Mouse (Mus musculus): ENCODE measurements around the gene Gsn. TPM values are rescaled to one million over a fixed set of nuclear protein-coding genes. Genes with fewer than 3 reads are reported as not detected.
A peak's percentile ranks its signal among the peaks of the same experiment; 100 is the strongest.

The Gsn gene
- polyA plus RNA-seq, 1 experiment: 166 TPM

DNA sequence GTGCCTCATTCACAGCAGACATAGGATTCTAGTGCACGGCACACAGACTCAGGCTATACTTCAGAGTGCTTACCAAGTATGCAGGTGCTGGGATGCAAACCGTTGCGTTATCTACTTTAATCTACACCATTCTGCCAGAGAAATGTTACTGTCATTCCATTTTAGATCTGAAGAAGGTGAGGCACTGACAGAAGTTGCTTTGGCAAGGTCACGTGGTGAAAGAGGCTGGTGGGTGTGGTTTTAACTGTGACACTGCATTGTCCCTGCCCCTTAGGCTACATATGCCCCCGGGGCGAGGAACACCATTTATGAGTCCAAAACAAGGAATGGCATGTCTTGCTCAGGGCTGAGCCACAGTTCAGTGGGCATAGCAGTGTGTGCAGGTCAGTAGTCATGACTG lies 16.7 kb downstream of the Gsn start:
- TF ChIP-seq CTCF (IDR thresholded peaks at IDR 0.05; ENCODE audit: control insufficient read depth, insufficient read depth, insufficient read length) (no peak), USF1 (IDR thresholded peaks at IDR 0.05; ENCODE audit: low read depth) (peak; percentile 81)
- Histone ChIP-seq H3K4me3 (ENCODE audit: insufficient read depth, poor library complexity, severe bottlenecking) (no peak overlapping the region), H3ac (ENCODE audit: control insufficient read depth, insufficient read length, low read depth) (no peak overlapping the region), H3K27me3 (ENCODE audit: control insufficient read depth, insufficient read depth, insufficient read length) (no peaks in the 10 kb centered on the region), H3K36me3 (ENCODE audit: control insufficient read depth, insufficient read depth) (peaks cover 9% of the 10 kb centered on the region), H3K79me2 (ENCODE audit: control insufficient read depth, insufficient read depth) (peaks cover 32% of the 10 kb centered on the region), H3K79me3 (ENCODE audit: low read depth) (peaks cover 1% of the 10 kb centered on the region)

DNA sequence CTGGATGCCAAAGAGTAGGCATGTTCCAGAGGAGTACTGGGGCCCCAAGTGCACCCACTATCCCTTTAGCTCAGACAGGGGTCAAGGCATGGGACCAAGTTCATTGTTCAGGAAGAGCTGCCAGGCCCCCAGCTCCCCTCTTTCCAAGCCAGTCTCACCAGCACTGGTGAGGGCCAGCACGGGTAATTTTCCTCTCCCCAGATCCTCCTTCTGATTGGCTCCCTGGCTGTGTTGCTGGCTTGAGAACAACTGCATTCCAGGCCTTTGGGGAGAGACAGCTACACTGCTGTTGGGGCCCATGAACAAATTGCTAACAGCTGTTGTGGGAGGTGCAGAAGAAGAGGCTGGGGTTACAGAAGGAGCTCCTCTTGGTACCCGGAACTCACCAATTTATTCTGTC lies 17.4 kb downstream of the Gsn start:
- H3ac ChIP-seq (ENCODE audit: control insufficient read depth, insufficient read length, low read depth): no peak overlapping the region
- H3K79me3 ChIP-seq (ENCODE audit: low read depth): peaks cover 1% of the 10 kb centered on the region
- H3K36me3 ChIP-seq (ENCODE audit: control insufficient read depth, insufficient read depth): peaks cover 9% of the 10 kb centered on the region
- no peak overlapping the region for H3K4me3 ChIP-seq (ENCODE audit: insufficient read depth, poor library complexity, severe bottlenecking)
- H3K79me2 ChIP-seq (ENCODE audit: control insufficient read depth, insufficient read depth): peaks cover 30% of the 10 kb centered on the region
- no peaks in the 10 kb centered on the region for H3K27me3 ChIP-seq (ENCODE audit: control insufficient read depth, insufficient read depth, insufficient read length)
- TF ChIP-seq FOSL1 (IDR thresholded peaks at IDR 0.05; ENCODE audit: insufficient read depth, low read length, poor library complexity, severe bottlenecking) (no peak), MAX (IDR thresholded peaks at IDR 0.05) (peak; percentile 42), USF1 (IDR thresholded peaks at IDR 0.05; ENCODE audit: low read depth) (no peak), CEBPB (IDR thresholded peaks at IDR 0.05; ENCODE audit: low read depth) (no peak), MYOG (IDR thresholded peaks at IDR 0.05; ENCODE audit: control insufficient read depth, extremely low read depth, insufficient read length) (no peak), MYOD1 (IDR thresholded peaks at IDR 0.05; ENCODE audit: control insufficient read depth, insufficient read length, low read depth) (peak; percentile 76), CTCF (IDR thresholded peaks at IDR 0.05; ENCODE audit: control insufficient read depth, insufficient read depth, insufficient read length) (no peak)

DNA sequence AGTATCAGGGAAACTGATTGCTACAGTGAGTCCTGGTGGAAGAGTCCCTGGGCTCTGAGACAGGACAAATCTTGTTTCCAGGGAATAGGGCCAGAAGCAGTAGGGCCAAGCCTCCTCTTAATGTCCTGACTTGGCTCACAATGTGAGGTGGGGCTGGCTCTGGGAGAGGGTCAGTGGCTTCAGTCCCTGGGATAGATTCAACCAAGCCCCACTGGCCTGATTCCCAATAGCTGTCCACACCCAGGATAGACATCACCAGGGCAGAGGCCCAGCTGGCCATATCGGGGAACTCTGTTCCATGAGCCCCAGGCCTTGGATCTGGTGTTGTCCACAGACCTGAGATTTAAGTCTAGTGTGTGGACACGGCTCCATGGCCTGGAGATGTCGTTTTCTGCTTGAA lies 21.5 kb downstream of the Gsn start:
- H3K27me3 ChIP-seq (ENCODE audit: control insufficient read depth, insufficient read depth, insufficient read length): no peaks in the 10 kb centered on the region
- TF ChIP-seq USF1 (IDR thresholded peaks at IDR 0.05; ENCODE audit: low read depth) (no peak), CEBPB (IDR thresholded peaks at IDR 0.05; ENCODE audit: low read depth) (no peak), CTCF (IDR thresholded peaks at IDR 0.05; ENCODE audit: control insufficient read depth, insufficient read depth, insufficient read length) (no peak), MAX (IDR thresholded peaks at IDR 0.05) (no peak), MYOD1 (IDR thresholded peaks at IDR 0.05; ENCODE audit: control insufficient read depth, insufficient read length, low read depth) (no peak), FOSL1 (IDR thresholded peaks at IDR 0.05; ENCODE audit: insufficient read depth, low read length, poor library complexity, severe bottlenecking) (no peak), MYOG (IDR thresholded peaks at IDR 0.05; ENCODE audit: control insufficient read depth, extremely low read depth, insufficient read length) (no peak)
- H3K4me3 ChIP-seq (ENCODE audit: insufficient read depth, poor library complexity, severe bottlenecking): no peak overlapping the region
- H3K79me3 ChIP-seq (ENCODE audit: low read depth): no peaks in the 10 kb centered on the region
- H3K79me2 ChIP-seq (ENCODE audit: control insufficient read depth, insufficient read depth): peaks cover 24% of the 10 kb centered on the region
- H3ac ChIP-seq (ENCODE audit: control insufficient read depth, insufficient read length, low read depth): no peak overlapping the region
- H3K36me3 ChIP-seq (ENCODE audit: control insufficient read depth, insufficient read depth): peaks cover 13% of the 10 kb centered on the region

DNA sequence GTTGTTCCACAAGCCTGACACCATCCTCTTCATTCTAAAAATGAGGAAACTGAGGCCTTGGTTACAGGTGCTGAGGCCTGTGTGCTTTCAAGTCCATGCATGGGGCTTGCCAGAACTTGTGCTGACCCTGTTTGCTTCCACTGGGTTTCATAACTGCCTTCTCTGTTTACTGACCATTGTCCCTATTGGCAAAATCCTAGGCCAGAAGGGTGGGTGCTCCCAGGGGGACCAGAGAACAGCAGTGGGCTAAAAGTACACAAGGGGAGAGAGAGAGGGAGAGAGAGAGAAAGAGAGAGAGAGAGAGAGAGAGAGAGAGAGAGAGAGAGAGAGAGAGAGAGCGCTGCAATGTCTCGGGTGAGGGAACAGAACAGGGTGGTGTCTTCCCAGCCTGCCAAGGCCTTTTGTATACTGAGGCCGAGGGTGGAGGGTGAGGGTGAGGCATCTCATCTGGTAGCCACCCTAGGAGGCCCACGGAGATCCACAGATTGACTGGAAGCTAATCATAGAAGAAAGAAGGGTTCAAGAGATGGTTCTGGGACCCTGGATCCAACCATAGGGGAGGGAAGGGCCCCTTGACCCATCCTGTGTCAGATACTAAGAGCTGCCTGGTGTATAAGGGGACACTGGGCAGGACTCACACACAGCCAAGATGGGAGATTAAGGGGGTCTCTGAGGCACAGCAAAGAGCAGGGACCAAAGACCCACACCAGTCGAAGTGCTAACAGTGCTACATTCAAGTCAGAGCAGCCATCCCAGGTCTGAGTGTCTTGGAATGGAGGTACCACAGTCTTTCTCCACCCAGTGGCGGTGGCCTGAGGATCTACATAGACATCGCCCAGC lies 22.4 kb downstream of the Gsn start:
- Histone ChIP-seq H3K79me3 (ENCODE audit: low read depth) (no peaks in the 10 kb centered on the region), H3ac (ENCODE audit: control insufficient read depth, insufficient read length, low read depth) (no peak overlapping the region), H3K27me3 (ENCODE audit: control insufficient read depth, insufficient read depth, insufficient read length) (no peaks in the 10 kb centered on the region), H3K79me2 (ENCODE audit: control insufficient read depth, insufficient read depth) (peaks cover 15% of the 10 kb centered on the region), H3K36me3 (ENCODE audit: control insufficient read depth, insufficient read depth) (peaks cover 13% of the 10 kb centered on the region), H3K4me3 (ENCODE audit: insufficient read depth, poor library complexity, severe bottlenecking) (no peak overlapping the region)
- TF ChIP-seq USF1 (IDR thresholded peaks at IDR 0.05; ENCODE audit: low read depth): no peak
- no peak for TF ChIP-seq MYOD1 (IDR thresholded peaks at IDR 0.05; ENCODE audit: control insufficient read depth, insufficient read length, low read depth)
- no peak for TF ChIP-seq MAX (IDR thresholded peaks at IDR 0.05)
- TF ChIP-seq CEBPB (IDR thresholded peaks at IDR 0.05; ENCODE audit: low read depth): no peak
- no peak for TF ChIP-seq FOSL1 (IDR thresholded peaks at IDR 0.05; ENCODE audit: insufficient read depth, low read length, poor library complexity, severe bottlenecking)
- no peak for TF ChIP-seq MYOG (IDR thresholded peaks at IDR 0.05; ENCODE audit: control insufficient read depth, extremely low read depth, insufficient read length)
- no peak for TF ChIP-seq CTCF (IDR thresholded peaks at IDR 0.05; ENCODE audit: control insufficient read depth, insufficient read depth, insufficient read length)

DNA sequence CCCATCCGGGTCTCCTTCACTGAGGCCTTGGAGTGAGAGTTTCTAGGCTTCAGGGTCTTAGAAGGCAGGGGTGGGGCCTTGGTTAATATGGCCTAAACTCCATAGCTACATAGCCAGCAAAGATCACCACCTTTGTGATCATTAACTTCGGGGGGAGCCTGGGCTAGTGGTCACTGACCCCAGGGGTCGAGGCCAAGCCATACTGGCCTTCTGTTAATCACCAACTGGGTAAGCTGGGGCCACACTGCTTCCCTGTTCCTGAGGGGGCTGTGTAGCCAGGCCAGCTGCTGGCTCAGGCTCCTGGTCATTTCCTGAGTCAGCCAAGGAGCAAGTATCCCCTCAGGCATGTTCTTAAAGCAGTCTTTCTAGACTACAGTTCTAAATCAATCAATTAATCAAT lies 23.8 kb downstream of the Gsn start:
- Histone ChIP-seq H3ac (ENCODE audit: control insufficient read depth, insufficient read length, low read depth) (no peak overlapping the region), H3K27me3 (ENCODE audit: control insufficient read depth, insufficient read depth, insufficient read length) (no peaks in the 10 kb centered on the region), H3K79me3 (ENCODE audit: low read depth) (no peaks in the 10 kb centered on the region), H3K4me3 (ENCODE audit: insufficient read depth, poor library complexity, severe bottlenecking) (no peak overlapping the region), H3K36me3 (ENCODE audit: control insufficient read depth, insufficient read depth) (peaks cover 15% of the 10 kb centered on the region), H3K79me2 (ENCODE audit: control insufficient read depth, insufficient read depth) (peaks cover under 1% of the 10 kb centered on the region)
- no peak for TF ChIP-seq CTCF (IDR thresholded peaks at IDR 0.05; ENCODE audit: control insufficient read depth, insufficient read depth, insufficient read length)
- TF ChIP-seq MAX (IDR thresholded peaks at IDR 0.05): no peak
- TF ChIP-seq MYOD1 (IDR thresholded peaks at IDR 0.05; ENCODE audit: control insufficient read depth, insufficient read length, low read depth): no peak
- TF ChIP-seq USF1 (IDR thresholded peaks at IDR 0.05; ENCODE audit: low read depth): no peak
- TF ChIP-seq FOSL1 (IDR thresholded peaks at IDR 0.05; ENCODE audit: insufficient read depth, low read length, poor library complexity, severe bottlenecking): no peak
- no peak for TF ChIP-seq CEBPB (IDR thresholded peaks at IDR 0.05; ENCODE audit: low read depth)
- TF ChIP-seq MYOG (IDR thresholded peaks at IDR 0.05; ENCODE audit: control insufficient read depth, extremely low read depth, insufficient read length): no peak
